In genomic region chr5:135761881-135762280, GRCm38 (mm10) we compare ENCODE assay signal across 29 mouse cellular contexts. TPM values are rescaled to one million over a fixed set of nuclear protein-coding genes. Genes with fewer than 3 reads are reported as not detected.
DNase-seq lines count a peak whose midpoint lies in the region; ATAC-seq and TF ChIP-seq lines count a peak whose summit lies in the region.
"Had no signal": no experiment of that assay in that cellular context is flagged by ENCODE, and none has a peak within 500 bp of the region (broad histone marks: within the 10 kb centered on the region; RNA-seq: fewer than 3 reads in every experiment).

No protein-coding gene starts in this region.

- H3K36me3 ChIP-seq in liver, adult 2 months (ENCODE audit: control insufficient read depth, insufficient read depth, low read length): no peaks in the 10 kb centered on the region
- H3K36me3 ChIP-seq in liver, embryonic 11.5 days (ENCODE audit: control insufficient read depth, insufficient read depth, low read length): no peaks in the 10 kb centered on the region
- H3K36me3 ChIP-seq in neural tube, embryonic 14.5 days (ENCODE audit: control insufficient read depth, insufficient read depth, low read length): no peaks in the 10 kb centered on the region
- H3K36me3 ChIP-seq in neural tube, embryonic 15.5 days: no peaks in the 10 kb centered on the region
- H3K36me3 ChIP-seq: embryonic facial prominence, embryonic 10.5 days; embryonic facial prominence, embryonic 13.5 days; forebrain, embryonic 12.5 days; forebrain, embryonic 15.5 days; heart, embryonic 12.5 days; heart, embryonic 15.5 days had no signal

- H3K4me3 ChIP-seq in liver, adult 2 months (ENCODE audit: insufficient read depth, low read depth, low read length): no peak overlapping the region
- no peak overlapping the region for H3K4me3 ChIP-seq in liver, embryonic 11.5 days (ENCODE audit: low read depth, low read length)
- H3K4me3 ChIP-seq in neural tube, embryonic 14.5 days (ENCODE audit: low read depth, low read length): no peak overlapping the region
- no peak overlapping the region for H3K4me3 ChIP-seq in neural tube, embryonic 15.5 days (replicated peaks)
- H3K4me3 ChIP-seq: embryonic facial prominence, embryonic 10.5 days; embryonic facial prominence, embryonic 13.5 days; erythroblast, embryonic 14.5 days; forebrain, embryonic 12.5 days; forebrain, embryonic 15.5 days; heart, embryonic 12.5 days; heart, embryonic 15.5 days had no signal

- peaks cover 2% of the 10 kb centered on the region; the same call in 1 of the 2 replicates for H3K4me1 ChIP-seq in liver, adult 2 months (ENCODE audit: control insufficient read depth, insufficient read depth, low read length)
- no peaks in the 10 kb centered on the region for H3K4me1 ChIP-seq in liver, embryonic 11.5 days (replicated peaks; ENCODE audit: control insufficient read depth, insufficient read depth, low read length)
- no peaks in the 10 kb centered on the region for H3K4me1 ChIP-seq in neural tube, embryonic 14.5 days (ENCODE audit: control insufficient read depth, insufficient read depth, low read length)
- no peaks in the 10 kb centered on the region for H3K4me1 ChIP-seq in neural tube, embryonic 15.5 days
- H3K4me1 ChIP-seq: forebrain, embryonic 12.5 days; forebrain, embryonic 15.5 days; heart, embryonic 12.5 days; heart, embryonic 15.5 days had no signal

- no peaks in the 10 kb centered on the region for H3K27me3 ChIP-seq in liver, adult 2 months (ENCODE audit: control insufficient read depth, insufficient read depth, low read length)
- H3K27me3 ChIP-seq in liver, embryonic 11.5 days (replicated peaks; ENCODE audit: control insufficient read depth, insufficient read depth, low read length): no peaks in the 10 kb centered on the region; the same call in 1 of the 2 replicates
- no peaks in the 10 kb centered on the region for H3K27me3 ChIP-seq in neural tube, embryonic 14.5 days (ENCODE audit: control insufficient read depth, insufficient read depth, low read length)
- 0 out of 2 replicates have a peak, but pooled peaks cover 5% of the 10 kb centered on the region for H3K27me3 ChIP-seq in neural tube, embryonic 15.5 days (replicated peaks)
- H3K27me3 ChIP-seq: forebrain, embryonic 15.5 days had no signal

- H3K9ac ChIP-seq in liver, adult 2 months (ENCODE audit: low read depth, low read length): no peak overlapping the region
- no peak overlapping the region for H3K9ac ChIP-seq in liver, embryonic 11.5 days (ENCODE audit: low read depth, low read length)
- H3K9ac ChIP-seq in neural tube, embryonic 14.5 days (replicated peaks; ENCODE audit: low read depth, low read length): 0 out of 2 replicates have a peak overlapping the region, but pooled peaks have one; percentile 11
- no peak overlapping the region for H3K9ac ChIP-seq in neural tube, embryonic 15.5 days (replicated peaks)
- H3K9ac ChIP-seq: embryonic facial prominence, embryonic 13.5 days; forebrain, embryonic 12.5 days; forebrain, embryonic 15.5 days; heart, embryonic 12.5 days; heart, embryonic 15.5 days; hindbrain, embryonic 14.5 days had no signal

- 14% methylated on average over 3 of the region's 3 CpGs for WGBS in liver, adult 2 months
- 71% methylated on average over 3 of the region's 3 CpGs for WGBS in liver, embryonic 11.5 days
- 69% methylated on average over 3 of the region's 3 CpGs for WGBS in neural tube, embryonic 14.5 days
- 83% methylated on average over 3 of the region's 3 CpGs for WGBS in neural tube, embryonic 15.5 days

- no peaks in the 10 kb centered on the region for H3K79me2 ChIP-seq in liver, adult 2 months (ENCODE audit: control insufficient read depth, insufficient read depth, low read length)

- H3K4me2 ChIP-seq in liver, embryonic 11.5 days: no peak overlapping the region
- H3K4me2 ChIP-seq in neural tube, embryonic 14.5 days (ENCODE audit: low read depth, low read length): no peak overlapping the region
- H3K4me2 ChIP-seq in neural tube, embryonic 15.5 days: no peak overlapping the region
- H3K4me2 ChIP-seq: embryonic facial prominence, embryonic 13.5 days; forebrain, embryonic 12.5 days; forebrain, embryonic 15.5 days; heart, embryonic 12.5 days; heart, embryonic 15.5 days; hindbrain, embryonic 14.5 days had no signal

- TF ChIP-seq POLR2A in liver, adult 2 months (IDR thresholded peaks at IDR 0.05; ENCODE audit: extremely low read depth, insufficient read depth, low read length): no peak

- no peak overlapping the region for H3K27ac ChIP-seq in liver, adult 2 months (replicated peaks; ENCODE audit: insufficient read depth, low read depth, low read length)
- H3K27ac ChIP-seq in liver, embryonic 11.5 days (ENCODE audit: low read depth, low read length): no peak overlapping the region
- no peak overlapping the region for H3K27ac ChIP-seq in neural tube, embryonic 14.5 days (ENCODE audit: low read depth, low read length)
- no peak overlapping the region for H3K27ac ChIP-seq in neural tube, embryonic 15.5 days (replicated peaks)
- H3K27ac ChIP-seq: embryonic facial prominence, embryonic 10.5 days; embryonic facial prominence, embryonic 13.5 days; forebrain, embryonic 12.5 days; forebrain, embryonic 15.5 days; heart, embryonic 15.5 days; hindbrain, embryonic 14.5 days; hindbrain, postnatal 0 days had no signal

- H3K9me3 ChIP-seq in liver, embryonic 11.5 days (ENCODE audit: control insufficient read depth, low read length): no peaks in the 10 kb centered on the region
- H3K9me3 ChIP-seq in neural tube, embryonic 14.5 days (ENCODE audit: control insufficient read depth, low read length): no peaks in the 10 kb centered on the region
- no peaks in the 10 kb centered on the region for H3K9me3 ChIP-seq in neural tube, embryonic 15.5 days (replicated peaks)
- H3K9me3 ChIP-seq: embryonic facial prominence, embryonic 10.5 days; embryonic facial prominence, embryonic 13.5 days; forebrain, embryonic 12.5 days; forebrain, embryonic 15.5 days; heart, embryonic 12.5 days; heart, embryonic 15.5 days had no signal

- DNase-seq in adrenal gland, adult 2 months: peak; percentile 41
- DNase-seq in adrenal gland, adult 18-20 months (ENCODE audit: low spot score in 2 of 2): no peak
- peak; percentile 49 for DNase-seq in liver, adult 2 months (ENCODE audit: extremely low read depth, low read depth, low spot score)
- DNase-seq in liver, embryonic 11.5 days (ENCODE audit: low spot score): no peak
- DNase-seq in ovary, postnatal 36 days (ENCODE audit: low spot score): no peak
- DNase-seq: cerebellum, adult 11-12 months; cerebellum, adult 8-10 months; cerebellum, postnatal 10 days; cerebellum, postnatal 36 days; embryo, embryonic 11 days; gastrocnemius, postnatal 25 days; heart, adult 18-20 months; heart, postnatal 10 days; heart, postnatal 4 days had no signal

- TF ChIP-seq CTCF in liver, adult 2 months (IDR thresholded peaks at IDR 0.05; ENCODE audit: low read depth, low read length): no peak

- ATAC-seq in liver, embryonic 11.5 days (replicated peaks; ENCODE audit: low FRiP score): no peak
- no peak for ATAC-seq in neural tube, embryonic 14.5 days (ENCODE audit: low read depth)
- no peak for ATAC-seq in neural tube, embryonic 15.5 days (ENCODE audit: low FRiP score)
- ATAC-seq: activated CD4-positive, CD25-positive, alpha-beta regulatory T cell, adult 4 months; forebrain, embryonic 15.5 days; hindbrain, postnatal 0 days; inflammation-experienced regulatory T-cells, adult 6 months had no signal

RNA-seq across cellular contexts. Expression of gene Styxl1, which starts 16.3 kb away (rescaled TPM):
- total RNA-seq in adrenal gland, adult 2 months (2021): under 1 TPM; 0.32 to 0.52 TPM
- 0.29 and 0.48 TPM in 2 replicates for polyA plus RNA-seq in adrenal gland, adult 2 months (2012; rRNA removed)
- under 1 TPM; 0.23 to 0.51 TPM for total RNA-seq in adrenal gland, adult 18-20 months (2021)
- 0.13 and 0.18 TPM in 2 replicates for total RNA-seq in liver, adult 2 months (2014; rRNA removed)
- 0.22 and 0.23 TPM in 2 replicates for polyA plus RNA-seq in liver, adult 2 months (2012; rRNA removed)
- polyA plus RNA-seq in liver, embryonic 11.5 days (2014; fragmentation: Nextera tagmentation; extraction: Ambion mirVana): 0.29 TPM in 1 of 2 replicates, not detected in the other
- polyA plus RNA-seq in neural tube, embryonic 14.5 days (2014; fragmentation: Nextera tagmentation; extraction: Ambion mirVana): 0.76 TPM in 1 of 2 replicates, not detected in the other
- 0.36 and 0.88 TPM in 2 replicates for polyA plus RNA-seq in neural tube, embryonic 15.5 days (2015; fragmentation: Nextera tagmentation; extraction: Ambion mirVana)
- total RNA-seq: ES-E14; gastrocnemius, adult 8-10 months; gastrocnemius, postnatal 25 days; heart, adult 18-20 months; heart, postnatal 10 days; heart, postnatal 4 days had no signal
- polyA plus RNA-seq: erythroblast, embryonic 14.5 days; heart, embryonic 12.5 days had no signal

RNA-seq across cellular contexts. Expression of gene Mdh2, which starts 16.4 kb away (rescaled TPM):
- 100 to 1,000 TPM; 593 to 606 TPM for total RNA-seq in adrenal gland, adult 2 months (2021)
- polyA plus RNA-seq in adrenal gland, adult 2 months (2012; rRNA removed): 1,232 and 1,278 TPM in 2 replicates
- total RNA-seq in adrenal gland, adult 18-20 months (2021): 100 to 1,000 TPM; 474 to 759 TPM
- total RNA-seq in liver, adult 2 months (2014; rRNA removed): 108 and 176 TPM in 2 replicates
- 361 and 418 TPM in 2 replicates for polyA plus RNA-seq in liver, adult 2 months (2012; rRNA removed)
- 625 and 635 TPM in 2 replicates for polyA plus RNA-seq in liver, embryonic 11.5 days (2014; fragmentation: Nextera tagmentation; extraction: Ambion mirVana)
- polyA plus RNA-seq in neural tube, embryonic 14.5 days (2014; fragmentation: Nextera tagmentation; extraction: Ambion mirVana): 680 and 694 TPM in 2 replicates
- 658 and 665 TPM in 2 replicates for polyA plus RNA-seq in neural tube, embryonic 15.5 days (2015; fragmentation: Nextera tagmentation; extraction: Ambion mirVana)

RNA-seq across cellular contexts. Expression of gene Tmem120a, which starts 17.6 kb away (rescaled TPM):
- 10 to 100 TPM; 40.8 to 80.5 TPM for total RNA-seq in adrenal gland, adult 2 months (2021)
- polyA plus RNA-seq in adrenal gland, adult 2 months (2012; rRNA removed): 60.0 and 87.2 TPM in 2 replicates
- total RNA-seq in adrenal gland, adult 18-20 months (2021): 10 to 100 TPM; 46.2 to 94.5 TPM
- total RNA-seq in liver, adult 2 months (2014; rRNA removed): 55.2 and 58.1 TPM in 2 replicates
- 52.9 and 76.6 TPM in 2 replicates for polyA plus RNA-seq in liver, adult 2 months (2012; rRNA removed)
- polyA plus RNA-seq in liver, embryonic 11.5 days (2014; fragmentation: Nextera tagmentation; extraction: Ambion mirVana): 23.2 and 23.7 TPM in 2 replicates
- polyA plus RNA-seq in neural tube, embryonic 14.5 days (2014; fragmentation: Nextera tagmentation; extraction: Ambion mirVana): 76.3 and 82.0 TPM in 2 replicates
- polyA plus RNA-seq in neural tube, embryonic 15.5 days (2015; fragmentation: Nextera tagmentation; extraction: Ambion mirVana): 73.6 and 88.2 TPM in 2 replicates

RNA-seq across cellular contexts. Expression of gene Srrm3, which starts 44.8 kb away (rescaled TPM):
- 1 to 10 TPM; 2.8 to 3.9 TPM for total RNA-seq in adrenal gland, adult 2 months (2021)
- 3.0 and 3.6 TPM in 2 replicates for polyA plus RNA-seq in adrenal gland, adult 2 months (2012; rRNA removed)
- total RNA-seq in adrenal gland, adult 18-20 months (2021): 1 to 10 TPM; 2.6 to 4.2 TPM
- not detected in 2 replicates for total RNA-seq in liver, adult 2 months (2014; rRNA removed)
- not detected in 2 replicates for polyA plus RNA-seq in liver, adult 2 months (2012; rRNA removed)
- 0.04 and 0.16 TPM in 2 replicates for polyA plus RNA-seq in liver, embryonic 11.5 days (2014; fragmentation: Nextera tagmentation; extraction: Ambion mirVana)
- 61.0 and 65.9 TPM in 2 replicates for polyA plus RNA-seq in neural tube, embryonic 14.5 days (2014; fragmentation: Nextera tagmentation; extraction: Ambion mirVana)
- polyA plus RNA-seq in neural tube, embryonic 15.5 days (2015; fragmentation: Nextera tagmentation; extraction: Ambion mirVana): 65.5 and 87.3 TPM in 2 replicates
- total RNA-seq: gastrocnemius, adult 8-10 months; heart, adult 18-20 months had no signal
- polyA plus RNA-seq: activated CD4-positive, CD25-positive, alpha-beta regulatory T cell, adult 4 months; erythroblast, embryonic 14.5 days; inflammation-experienced regulatory T-cells, adult 6 months had no signal

Comparison
In these comparisons a context has a peak if more than half of its experiments do, and no peak if none do; other contexts are left out.
1. DNase-seq: peak in adrenal gland, adult 2 months (single experiment) and liver, adult 2 months (single experiment); none in adrenal gland, adult 18-20 months (0 of 2), liver, embryonic 11.5 days (single experiment) and ovary, postnatal 36 days (single experiment).